Mouse (Mus musculus): ENCODE results near the gene Sdc3.

Sdc3 gene

GRCm38 (mm10) chr4:130803591-130803990, 11.3 kb downstream of the Sdc3 start:
- no peak for TF ChIP-seq GATA4 (IDR thresholded peaks at IDR 0.05; ENCODE audit: insufficient replicate concordance, low read length)

- no peak for TF ChIP-seq GATA4 (IDR thresholded peaks at IDR 0.05; ENCODE audit: insufficient replicate concordance, low read length)
Measured at GRCm38 (mm10) chr4:130804292-130804691, 12.0 kb downstream of the Sdc3 start.

GRCm38 (mm10) chr4:130804771-130805361, 12.5 kb downstream of the Sdc3 start:
- TF ChIP-seq GATA4 (IDR thresholded peaks at IDR 0.05; ENCODE audit: insufficient replicate concordance, low read length): no peak

GRCm38 (mm10) chr4:130805746-130806145, 13.4 kb downstream of the Sdc3 start:
- TF ChIP-seq GATA4 (IDR thresholded peaks at IDR 0.05; ENCODE audit: insufficient replicate concordance, low read length): no peak

GRCm38 (mm10) chr4:130806746-130807145, 14.4 kb downstream of the Sdc3 start:
- no peak for TF ChIP-seq GATA4 (IDR thresholded peaks at IDR 0.05; ENCODE audit: insufficient replicate concordance, low read length)

GRCm38 (mm10) chr4:130809784-130810183, 17.4 kb downstream of the Sdc3 start:
- no peak for TF ChIP-seq GATA4 (IDR thresholded peaks at IDR 0.05; ENCODE audit: insufficient replicate concordance, low read length)

GRCm38 (mm10) chr4:130810845-130811244, 18.5 kb downstream of the Sdc3 start:
- no peak for TF ChIP-seq GATA4 (IDR thresholded peaks at IDR 0.05; ENCODE audit: insufficient replicate concordance, low read length)

GRCm38 (mm10) chr4:130811385-130811784, 19.0 kb downstream of the Sdc3 start:
- TF ChIP-seq GATA4 (IDR thresholded peaks at IDR 0.05; ENCODE audit: insufficient replicate concordance, low read length): no peak

- TF ChIP-seq GATA4 (IDR thresholded peaks at IDR 0.05; ENCODE audit: insufficient replicate concordance, low read length): no peak
Measured at GRCm38 (mm10) chr4:130813958-130814357, 21.6 kb downstream of the Sdc3 start.

GRCm38 (mm10) chr4:130814742-130815330, 22.5 kb downstream of the Sdc3 start:
- no peak for TF ChIP-seq GATA4 (IDR thresholded peaks at IDR 0.05; ENCODE audit: insufficient replicate concordance, low read length)

- TF ChIP-seq GATA4 (IDR thresholded peaks at IDR 0.05; ENCODE audit: insufficient replicate concordance, low read length): no peak
Measured at GRCm38 (mm10) chr4:130815860-130816259, 23.5 kb downstream of the Sdc3 start.

GRCm38 (mm10) chr4:130819806-130820205, 27.5 kb downstream of the Sdc3 start:
- no peak for TF ChIP-seq GATA4 (IDR thresholded peaks at IDR 0.05; ENCODE audit: insufficient replicate concordance, low read length)

GRCm38 (mm10) chr4:130820594-130821255, 28.4 kb downstream of the Sdc3 start:
- TF ChIP-seq GATA4 (IDR thresholded peaks at IDR 0.05; ENCODE audit: insufficient replicate concordance, low read length): no peak

GRCm38 (mm10) chr4:130828851-130829673, 36.7 kb downstream of the Sdc3 start:
- TF ChIP-seq GATA4 (IDR thresholded peaks at IDR 0.05; ENCODE audit: insufficient replicate concordance, low read length): no peak

GRCm38 (mm10) chr4:130834122-130834521, 41.8 kb downstream of the Sdc3 start:
- TF ChIP-seq GATA4 (IDR thresholded peaks at IDR 0.05; ENCODE audit: insufficient replicate concordance, low read length): no peak

- TF ChIP-seq GATA4 (IDR thresholded peaks at IDR 0.05; ENCODE audit: insufficient replicate concordance, low read length): no peak
Measured at GRCm38 (mm10) chr4:130835550-130835949, 43.2 kb downstream of the Sdc3 start.

Measured in liver, adult (tissue).